In genomic region chr1:64543750-64544149, GRCm38 (mm10) we compare ENCODE assay signal across 13 mouse cellular contexts. TPM values are rescaled to one million over a fixed set of nuclear protein-coding genes. Genes with fewer than 3 reads are reported as not detected.
DNase-seq lines count a peak whose midpoint lies in the region; ATAC-seq and TF ChIP-seq lines count a peak whose summit lies in the region.
"Had no signal": no experiment of that assay in that cellular context is flagged by ENCODE, and none has a peak within 500 bp of the region (broad histone marks: within the 10 kb centered on the region; RNA-seq: fewer than 3 reads in every experiment).

No protein-coding gene starts in this region.

- H3K4me1 ChIP-seq in liver, embryonic 14.5 days (replicated peaks; ENCODE audit: control insufficient read depth in 2 of 2, insufficient read depth in 2 of 2, low read length in 1 of 2) = peaks cover 2 to 5% of the 10 kb centered on the region in 2 experiments
- H3K4me1 ChIP-seq in liver, embryonic 11.5 days (replicated peaks; ENCODE audit: control insufficient read depth, insufficient read depth, low read length) = no peaks in the 10 kb centered on the region; the same call in 1 of the 2 replicates
- H3K4me1 ChIP-seq: hindbrain, embryonic 10.5 days had no signal

- H3K4me3 ChIP-seq in liver, embryonic 14.5 days (ENCODE audit: insufficient read depth in 1 of 2, low read depth in 2 of 2, low read length in 2 of 2) = no peak overlapping the region
- no peak overlapping the region for H3K4me3 ChIP-seq in liver, embryonic 11.5 days (ENCODE audit: low read depth, low read length)
- H3K4me3 ChIP-seq: hindbrain, embryonic 10.5 days; midbrain, embryonic 13.5 days had no signal

- POLR2A ChIA-PET in Patski (lab: Charles Lee) = interaction anchor here (0.8 kb wide), 1 partner anchor 53 kb away, joined by 3 read pairs; no protein-coding TSS in a partner anchor

- no peaks in the 10 kb centered on the region for H3K27me3 ChIP-seq in liver, embryonic 14.5 days (ENCODE audit: control insufficient read depth, insufficient read depth, low read length)
- no peaks in the 10 kb centered on the region for H3K27me3 ChIP-seq in liver, embryonic 11.5 days (replicated peaks; ENCODE audit: control insufficient read depth, insufficient read depth, low read length)
- no peaks in the 10 kb centered on the region for H3K27me3 ChIP-seq in Patski
- H3K27me3 ChIP-seq: midbrain, embryonic 13.5 days had no signal

- H3K36me3 ChIP-seq in liver, embryonic 14.5 days (replicated peaks; ENCODE audit: control insufficient read depth, insufficient read depth, low read depth) = no peaks in the 10 kb centered on the region
- H3K36me3 ChIP-seq in liver, embryonic 11.5 days (ENCODE audit: control insufficient read depth, insufficient read depth, low read length) = no peaks in the 10 kb centered on the region

- no peak for DNase-seq in liver, embryonic 14.5 days (ENCODE audit: low read depth in 3 of 3, low spot score in 3 of 3)
- no peak for DNase-seq in liver, embryonic 11.5 days (ENCODE audit: low spot score)
- DNase-seq in CD4-positive helper T cell, adult 2 months (ENCODE audit: low read depth, low spot score) = peak; percentile 49
- DNase-seq in Patski (ENCODE audit: low read depth, low spot score) = no peak
- no peak for DNase-seq in cerebellum, adult 8-10 months
- DNase-seq in layer of hippocampus, postnatal 14 days (ENCODE audit: low spot score in 2 of 2) = no peak
- DNase-seq: cerebellum, postnatal 10 days; kidney, postnatal 10 days; lung, adult 18-20 months had no signal

- in situ Hi-C loops in Patski (cut with MboI; ENCODE audit: low pct_unique_long_range_greater_than_20kb) = no loop called here

- no peak overlapping the region for H3K4me2 ChIP-seq in liver, embryonic 14.5 days (ENCODE audit: low read depth)
- no peak overlapping the region for H3K4me2 ChIP-seq in liver, embryonic 11.5 days
- H3K4me2 ChIP-seq: midbrain, embryonic 13.5 days had no signal

- no peak for TF ChIP-seq EP300 in liver, embryonic 14.5 days (IDR thresholded peaks at IDR 0.05; ENCODE audit: low read depth)

- CTCF ChIA-PET in Patski (lab: Charles Lee) = interaction anchor here (1.2 kb wide), 1 partner anchor 390 kb away, joined by 3 read pairs; no protein-coding TSS in a partner anchor

- ATAC-seq in liver, embryonic 14.5 days (ENCODE audit: insufficient read depth) = no peak
- ATAC-seq in liver, embryonic 11.5 days (replicated peaks; ENCODE audit: low FRiP score) = no peak
- no peak for ATAC-seq in Patski
- ATAC-seq in megakaryocyte progenitor cell, adult 5-6 weeks (replicated peaks; ENCODE audit: poor library complexity) = peak; percentile 76
- ATAC-seq: forebrain, embryonic 16.5 days; midbrain, embryonic 13.5 days had no signal

- no peak overlapping the region for H3K27ac ChIP-seq in liver, embryonic 14.5 days
- no peak overlapping the region for H3K27ac ChIP-seq in liver, embryonic 11.5 days (ENCODE audit: low read depth, low read length)
- H3K27ac ChIP-seq: hindbrain, embryonic 10.5 days; midbrain, embryonic 13.5 days had no signal

- 78% methylated on average over 5 of the region's 5 CpGs for WGBS in liver, embryonic 14.5 days (ENCODE audit: insufficient replicate concordance)
- 81% methylated on average over 5 of the region's 5 CpGs for WGBS in liver, embryonic 11.5 days

- H3K9me3 ChIP-seq in liver, embryonic 14.5 days (ENCODE audit: control insufficient read depth, low read length) = no peaks in the 10 kb centered on the region
- no peaks in the 10 kb centered on the region for H3K9me3 ChIP-seq in liver, embryonic 11.5 days (ENCODE audit: control insufficient read depth, low read length)
- H3K9me3 ChIP-seq: hindbrain, embryonic 10.5 days; midbrain, embryonic 13.5 days had no signal

- peak; percentile 13; the same call in 1 of the 2 replicates for TF ChIP-seq CTCF in liver, embryonic 14.5 days (IDR thresholded peaks at IDR 0.05; ENCODE audit: low read depth)
- peak; percentile 22 for TF ChIP-seq CTCF in Patski (IDR thresholded peaks at IDR 0.05)

- no peak overlapping the region for H3K9ac ChIP-seq in liver, embryonic 14.5 days (replicated peaks)
- no peak overlapping the region for H3K9ac ChIP-seq in liver, embryonic 11.5 days (ENCODE audit: low read depth, low read length)
- H3K9ac ChIP-seq: midbrain, embryonic 13.5 days had no signal

RNA-seq across cellular contexts. Expression of gene Creb1, which starts 11.3 kb away (rescaled TPM):
- polyA plus RNA-seq in liver, embryonic 14.5 days (2012; rRNA removed) = 3.4 and 4.9 TPM in 2 replicates
- 12.6 and 14.0 TPM in 2 replicates for polyA plus RNA-seq in liver, embryonic 14.5 days (2014; fragmentation: Nextera tagmentation; extraction: Ambion mirVana)
- polyA plus RNA-seq in liver, embryonic 11.5 days (2014; fragmentation: Nextera tagmentation; extraction: Ambion mirVana) = 31.4 and 32.4 TPM in 2 replicates
- polyA plus RNA-seq in Patski (2021) = 27.1 TPM
- total RNA-seq in megakaryocyte progenitor cell, adult 5-6 weeks (2015) = 67.4 and 77.9 TPM in 2 replicates
- 65.6 and 69.7 TPM in 2 replicates for total RNA-seq in megakaryocyte progenitor cell, adult 5-6 weeks (2017)
- total RNA-seq in layer of hippocampus, postnatal 14 days (2021) = 10 to 100 TPM; 44.2 to 48.9 TPM
